Mouse (Mus musculus): Measurements from ENCODE around the gene Hist1h1b. TPM values are rescaled to one million over a fixed set of nuclear protein-coding genes. Genes with fewer than 3 reads are reported as not detected.
A peak's percentile ranks its signal among the peaks of the same experiment; 100 is the strongest.
"Not testable (repeated sequence)": the region's sequence is repeated elsewhere in the genome, so short reads cannot be mapped to it uniquely, and the experiment has no call there.

Gene Hist1h1b
- polyA plus RNA-seq, 1 experiment from 2014 or later: 19.7 TPM

DNA sequence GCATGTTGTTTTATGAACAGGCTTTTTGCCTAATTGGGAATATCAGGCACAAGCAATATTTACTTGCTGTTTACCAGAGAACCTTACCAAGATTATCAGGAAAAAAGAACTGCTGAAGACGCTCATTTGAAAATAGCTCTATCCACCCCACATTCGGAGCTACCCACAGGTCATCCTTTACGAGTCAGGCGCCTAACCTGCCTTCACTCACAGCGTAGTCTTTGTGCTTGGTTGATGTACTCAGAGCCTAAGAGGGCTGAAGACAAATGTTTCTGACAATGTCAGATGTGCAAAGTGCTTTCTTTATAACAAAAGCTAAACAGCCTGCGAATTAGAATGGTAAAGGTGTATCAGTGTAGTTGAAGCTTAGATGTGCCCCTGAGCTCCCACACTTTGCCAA lies 3.9 kb upstream of the Hist1h1b start:
- TF ChIP-seq CTCF (IDR thresholded peaks at IDR 0.05; ENCODE audit: low read depth): no peak
- no peak for ATAC-seq (ENCODE audit: insufficient read depth)
- WGBS: 28% methylated on average over 6 of the region's 6 CpGs
- peaks cover 17% of the 10 kb centered on the region; the same call in 1 of the 2 replicates for H3K4me1 ChIP-seq (ENCODE audit: insufficient read depth)
- no peaks in the 10 kb centered on the region for H3K27me3 ChIP-seq (ENCODE audit: insufficient read depth, low read length)
- peak overlapping the region; percentile 90 for H3K4me2 ChIP-seq
- no peaks in the 10 kb centered on the region for H3K9me3 ChIP-seq (ENCODE audit: low read depth, low read length)
- peak overlapping the region; percentile 45 for H3K9ac ChIP-seq
- H3K4me3 ChIP-seq (ENCODE audit: low read depth, low read length): no peak overlapping the region
- peak; percentile 14 for DNase-seq
- peak overlapping the region; percentile 100 for H3K27ac ChIP-seq (ENCODE audit: low read depth)
- no peaks in the 10 kb centered on the region for H3K36me3 ChIP-seq (ENCODE audit: insufficient read depth)

- DNase-seq (peak; percentile 88), ATAC-seq (ENCODE audit: insufficient read depth) (no peak)
- Histone ChIP-seq H3K4me3 (ENCODE audit: low read depth, low read length) (peak overlapping the region; percentile 46), H3K9me3 (ENCODE audit: low read depth, low read length) (no peaks in the 10 kb centered on the region), H3K36me3 (ENCODE audit: insufficient read depth) (no peaks in the 10 kb centered on the region), H3K27ac (ENCODE audit: low read depth) (peak overlapping the region; percentile 100), H3K27me3 (ENCODE audit: insufficient read depth, low read length) (no peaks in the 10 kb centered on the region), H3K4me1 (ENCODE audit: insufficient read depth) (peaks cover 17% of the 10 kb centered on the region; the same call in 1 of the 2 replicates), H3K4me2 (peak overlapping the region; percentile 90), H3K9ac (peak overlapping the region; percentile 45)
- 1% methylated on average over 9 of the region's 9 CpGs for WGBS
- no peak for TF ChIP-seq CTCF (IDR thresholded peaks at IDR 0.05; ENCODE audit: low read depth)
Measured at GRCm38 (mm10) chr13:21783734-21784161, 3.3 kb upstream of the Hist1h1b start.

GRCm38 (mm10) chr13:21783255-21783617 lies 2.8 kb upstream of the Hist1h1b start, which contains the start of gene Hist1h3i:
Gene Hist1h3i (minus strand): TSS chr13:21783370.
- ATAC-seq (ENCODE audit: insufficient read depth) (peak; percentile 67), DNase-seq (peak; percentile 95)
- Histone ChIP-seq H3K4me1 (ENCODE audit: insufficient read depth) (peaks cover 12% of the 10 kb centered on the region; the same call in 1 of the 2 replicates), H3K36me3 (ENCODE audit: insufficient read depth) (no peaks in the 10 kb centered on the region), H3K4me2 (peak within 1 kb of the TSS; percentile 90), H3K27me3 (ENCODE audit: insufficient read depth, low read length) (no peaks in the 10 kb centered on the region), H3K9ac (peak within 1 kb of the TSS; percentile 79), H3K4me3 (ENCODE audit: low read depth, low read length) (peak within 1 kb of the TSS; percentile 46), H3K9me3 (ENCODE audit: low read depth, low read length) (no peaks in the 10 kb centered on the region), H3K27ac (ENCODE audit: low read depth) (peak within 1 kb of the TSS; percentile 100)
- TF ChIP-seq CTCF (IDR thresholded peaks at IDR 0.05; ENCODE audit: low read depth): no peak
- under 1% methylated on average over 13 of the region's 20 CpGs for WGBS

DNA sequence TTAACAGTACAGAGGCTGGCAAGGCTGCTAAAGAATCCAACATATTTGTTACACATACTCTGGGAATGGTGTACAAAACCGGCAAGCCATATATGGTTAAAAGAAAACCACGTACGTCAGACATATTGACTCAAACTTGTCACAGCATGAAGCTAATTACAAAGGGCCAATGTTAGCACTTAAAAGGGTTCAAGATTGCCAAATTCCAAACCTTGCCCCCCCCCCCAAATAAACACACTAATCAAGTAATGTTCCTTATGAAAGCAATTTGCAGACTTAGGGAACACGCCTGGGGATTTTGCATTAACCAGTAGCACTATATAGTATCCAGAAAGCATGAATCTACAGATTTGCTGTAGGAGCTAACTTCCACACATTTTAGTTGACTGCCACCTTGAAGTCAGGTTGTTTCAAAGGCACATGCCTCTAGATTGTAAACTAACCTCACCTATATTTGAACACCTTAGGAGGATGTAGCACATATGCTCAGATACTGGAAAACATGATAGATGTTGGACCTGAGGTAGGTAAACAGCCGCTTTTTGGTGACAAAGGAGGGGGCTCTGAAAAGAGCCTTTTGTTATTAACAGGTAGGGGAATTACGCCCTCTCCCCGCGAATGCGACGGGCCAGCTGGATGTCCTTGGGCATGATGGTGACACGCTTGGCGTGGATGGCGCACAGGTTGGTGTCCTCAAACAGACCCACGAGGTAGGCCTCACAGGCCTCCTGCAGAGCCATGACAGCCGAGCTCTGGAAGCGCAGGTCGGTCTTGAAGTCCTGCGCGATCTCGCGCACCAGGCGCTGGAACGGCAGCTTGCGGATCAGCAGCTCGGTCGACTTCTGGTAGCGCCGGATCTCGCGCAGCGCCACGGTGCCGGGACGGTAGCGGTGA lies 2.2 kb upstream of the Hist1h1b start:
- DNase-seq: peak; percentile 84
- WGBS: under 1% methylated on average over 13 of the region's 35 CpGs

DNA sequence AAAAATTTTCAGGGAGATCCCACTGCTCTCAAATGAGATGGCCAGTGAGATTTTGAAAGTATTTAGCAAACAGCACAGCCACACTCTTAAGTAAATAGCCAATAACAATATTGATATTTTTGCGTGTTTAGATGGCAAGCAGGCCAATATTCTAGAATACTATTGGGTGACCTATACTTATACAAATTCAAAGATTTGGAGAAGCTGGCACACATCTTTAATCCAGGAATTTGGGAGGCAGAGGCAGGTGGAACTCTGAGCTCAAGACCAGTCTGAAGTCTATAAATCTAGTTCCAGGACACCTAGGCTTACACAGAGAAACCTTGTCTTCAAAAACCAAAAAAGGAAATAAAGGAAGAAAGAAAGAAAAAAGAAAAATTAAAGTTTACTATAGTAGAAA lies 1.2 kb upstream of the Hist1h1b start:
- WGBS: 87% methylated on average over 1 of the region's 1 CpGs
- Histone ChIP-seq H3K4me3 (ENCODE audit: low read depth, low read length) (no peak overlapping the region), H3K4me1 (ENCODE audit: insufficient read depth) (peaks cover 9% of the 10 kb centered on the region; the same call in 1 of the 2 replicates), H3K9ac (no peak overlapping the region), H3K36me3 (ENCODE audit: insufficient read depth) (no peaks in the 10 kb centered on the region), H3K27me3 (ENCODE audit: insufficient read depth, low read length) (no peaks in the 10 kb centered on the region), H3K4me2 (peak overlapping the region; percentile 88), H3K27ac (ENCODE audit: low read depth) (peak overlapping the region; percentile 100), H3K9me3 (ENCODE audit: low read depth, low read length) (no peaks in the 10 kb centered on the region)
- DNase-seq: no peak
- no peak for TF ChIP-seq CTCF (IDR thresholded peaks at IDR 0.05; ENCODE audit: low read depth)
- ATAC-seq (ENCODE audit: insufficient read depth): no peak

More for the DNA sequence above, 2.2 kb upstream of the Hist1h1b start:
- H3K9me3 ChIP-seq (ENCODE audit: low read depth, low read length); H3K4me1 ChIP-seq (ENCODE audit: insufficient read depth); H3K36me3 ChIP-seq (ENCODE audit: insufficient read depth); ATAC-seq (ENCODE audit: insufficient read depth); H3K27me3 ChIP-seq (ENCODE audit: insufficient read depth, low read length): not testable (repeated sequence)
- Histone ChIP-seq H3K4me2 (peak overlapping the region; percentile 90), H3K4me3 (ENCODE audit: low read depth, low read length) (peak overlapping the region; percentile 46), H3K9ac (peak overlapping the region; percentile 79), H3K27ac (ENCODE audit: low read depth) (peak overlapping the region; percentile 100)

DNA sequence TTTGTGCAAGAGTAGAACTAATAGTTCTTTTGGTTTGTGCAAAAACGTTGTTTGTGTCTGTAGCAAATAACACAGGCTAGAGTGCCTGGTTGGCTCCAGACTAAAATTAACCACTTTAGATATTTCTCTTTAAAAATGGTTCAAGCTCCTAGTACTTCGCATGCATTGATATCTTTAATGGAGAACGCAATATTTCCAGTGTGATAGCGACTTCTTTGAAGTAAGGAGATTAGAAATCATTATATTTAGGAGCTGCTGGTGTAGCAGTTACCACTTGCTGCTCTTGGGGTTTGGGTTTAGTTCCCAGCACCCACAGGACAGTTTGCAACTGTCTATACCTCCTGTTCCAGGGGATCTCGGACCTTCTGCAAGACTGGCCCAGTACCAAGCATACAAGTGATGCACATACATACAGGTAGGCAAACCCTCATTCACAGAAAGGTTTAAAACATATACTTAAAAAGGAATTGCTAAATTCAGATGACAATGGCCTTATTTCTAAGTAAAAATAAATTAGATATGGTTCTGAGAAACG lies 663 bp upstream of the Hist1h1b start:
- ATAC-seq (ENCODE audit: insufficient read depth) (no peak), DNase-seq (peak; percentile 11)
- Histone ChIP-seq H3K27ac (ENCODE audit: low read depth) (peak overlapping the region; percentile 100), H3K36me3 (ENCODE audit: insufficient read depth) (no peaks in the 10 kb centered on the region), H3K4me1 (ENCODE audit: insufficient read depth) (peaks cover 7% of the 10 kb centered on the region; the same call in 1 of the 2 replicates), H3K4me2 (peak overlapping the region; percentile 88), H3K27me3 (ENCODE audit: insufficient read depth, low read length) (no peaks in the 10 kb centered on the region), H3K9ac (peak overlapping the region; percentile 99), H3K4me3 (ENCODE audit: low read depth, low read length) (peak overlapping the region; percentile 70), H3K9me3 (ENCODE audit: low read depth, low read length) (no peaks in the 10 kb centered on the region)
- 35% methylated on average over 6 of the region's 6 CpGs for WGBS
- no peak for TF ChIP-seq CTCF (IDR thresholded peaks at IDR 0.05; ENCODE audit: low read depth)

Measured in lung, embryonic 14.5 days (tissue).